Mouse (Mus musculus) neural tube, embryonic 10.5 days (tissue): ENCODE data around the gene Ptpn12.
"Not testable (repeated sequence)": the region's sequence is repeated elsewhere in the genome, so short reads cannot be mapped to it uniquely, and the experiment has no call there.

Experiments used
- DNase-seq: peaks from one replicate; pipeline ENCODE4 v3.0.0-alpha.2; 2017; ENCODE audit warnings: low spot score; ENCODE audit errors: extremely low spot score

Gene Ptpn12

DNA sequence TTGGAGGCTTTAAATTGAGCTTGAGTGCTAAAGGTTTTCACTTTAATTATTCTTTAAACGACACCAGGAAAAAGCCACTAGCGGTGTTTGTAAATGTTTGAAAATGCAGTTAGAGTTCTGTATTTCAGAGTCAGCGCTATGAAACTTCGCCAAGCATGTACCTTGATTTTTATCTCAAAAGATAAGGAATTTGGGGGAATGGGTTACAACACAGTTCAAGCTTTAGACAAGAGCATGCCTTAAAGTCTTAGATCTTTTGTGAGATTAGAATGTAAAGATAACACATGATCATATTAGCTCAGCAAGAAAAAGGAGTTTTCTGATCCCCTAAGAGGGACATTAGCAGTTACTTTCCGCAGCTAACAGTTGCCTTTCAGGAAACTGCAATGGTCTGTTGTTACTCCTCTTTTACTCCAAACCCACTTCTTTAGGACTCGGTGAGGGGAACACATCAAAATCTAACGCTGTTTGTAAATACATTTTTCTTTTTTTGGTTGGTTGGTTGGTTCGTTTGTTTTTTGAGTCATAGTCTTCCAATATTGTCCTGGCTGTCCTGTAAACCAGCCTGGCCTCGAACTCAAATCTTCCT, 103.3 kb downstream of the Ptpn12 start:
- DNase-seq: no peak

GRCm38 (mm10) chr5:20951666-20952281, 103.9 kb downstream of the Ptpn12 start:
- peak; percentile 95 for DNase-seq

DNA sequence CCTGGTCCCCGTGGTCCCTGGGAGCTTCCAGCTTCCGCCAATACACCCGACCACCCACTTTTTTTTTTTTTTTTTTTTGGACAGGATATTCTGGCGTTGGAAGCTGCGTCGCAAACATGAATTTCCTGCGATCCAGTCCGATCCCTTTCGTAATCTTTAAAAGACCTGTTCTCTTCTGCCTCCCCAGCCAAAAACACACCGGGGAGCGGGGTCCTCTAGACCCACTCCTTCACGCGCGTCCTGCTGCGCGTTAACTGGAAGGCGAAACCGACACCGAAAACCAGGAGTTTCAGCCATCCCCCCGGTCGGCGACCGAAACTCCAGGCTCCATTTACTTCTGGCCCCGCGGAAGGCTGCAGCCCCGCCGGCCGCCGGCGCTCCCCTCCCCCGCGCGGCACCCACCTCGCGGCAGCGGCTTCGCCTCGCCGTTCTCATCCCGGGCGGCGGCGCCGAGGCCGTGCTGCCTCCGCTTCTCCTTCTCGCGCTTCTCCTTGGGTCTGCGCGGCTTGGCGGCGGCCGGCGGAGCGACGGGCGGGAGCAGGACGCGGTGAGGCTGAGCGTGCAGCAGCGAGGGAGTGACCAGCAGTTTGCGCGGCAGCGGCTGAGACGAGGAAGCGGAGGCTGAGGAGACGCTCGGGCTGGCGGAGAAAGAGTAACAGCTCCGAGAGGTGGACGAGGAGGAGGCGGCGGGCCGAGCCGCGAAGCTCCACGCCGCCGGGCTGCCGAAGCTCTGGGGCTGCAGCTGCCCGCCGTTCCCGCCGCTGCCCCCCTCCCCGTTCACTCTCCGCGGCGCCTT, 104.7 kb downstream of the Ptpn12 start:
- peak; percentile 70 for DNase-seq

DNA sequence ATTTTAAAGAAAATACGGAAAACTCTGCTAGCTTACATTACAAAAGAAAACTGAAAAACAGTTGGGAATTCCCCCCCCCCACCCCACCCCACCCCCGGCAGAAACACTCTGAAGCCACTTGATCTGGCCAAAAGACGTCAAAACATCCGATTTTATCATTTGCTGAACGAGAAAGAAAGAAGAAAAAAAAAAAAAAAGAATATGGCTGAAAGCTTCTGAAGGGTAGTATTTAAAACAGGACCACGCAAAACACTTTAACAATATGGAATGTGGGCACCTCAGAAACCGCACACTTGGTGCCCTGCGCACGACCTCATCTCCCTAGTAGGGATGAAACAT, 105.2 kb downstream of the Ptpn12 start:
- DNase-seq: no peak

GRCm38 (mm10) chr5:20950093-20950492, 105.6 kb downstream of the Ptpn12 start:
- DNase-seq: no peak

GRCm38 (mm10) chr5:20946906-20947305, 108.8 kb downstream of the Ptpn12 start:
- no peak for DNase-seq

DNA sequence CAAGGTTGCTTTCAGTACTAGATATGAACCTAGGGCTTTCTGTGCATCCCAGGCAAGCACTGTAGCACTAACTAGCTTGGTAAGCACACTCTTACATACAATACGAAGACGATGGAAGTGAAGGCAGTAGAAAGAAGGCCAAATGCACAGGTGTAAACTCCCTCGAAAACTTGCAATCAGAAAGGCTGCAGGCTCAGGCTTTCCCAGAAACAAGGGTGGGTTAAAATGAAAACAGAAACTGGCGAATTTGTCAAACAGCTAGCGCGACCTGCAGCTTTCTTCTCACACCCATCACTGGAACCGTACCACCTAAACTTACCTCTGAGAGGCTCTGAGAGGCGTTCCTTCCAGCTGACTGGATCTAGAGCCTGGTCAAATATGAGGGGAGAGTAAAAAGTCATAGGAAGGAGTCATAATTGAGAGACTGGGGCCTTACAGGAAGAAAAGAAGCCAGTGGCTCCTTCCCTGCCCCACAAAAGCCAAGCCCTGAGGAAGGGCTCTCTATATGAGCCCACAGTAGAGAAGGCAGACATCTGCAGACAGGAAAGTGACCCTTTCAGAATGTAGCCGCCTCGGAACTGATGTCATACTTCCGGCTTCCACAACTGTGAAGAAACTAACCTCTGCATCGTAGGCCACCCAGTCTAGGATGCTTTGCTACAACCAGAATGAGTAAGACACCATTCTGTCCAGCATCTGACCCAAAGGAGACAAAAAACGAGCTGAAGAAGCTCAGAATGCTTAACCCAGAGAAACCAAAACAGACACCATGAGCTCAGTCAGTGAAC, 110.6 kb downstream of the Ptpn12 start:
- DNase-seq: no peak

DNA sequence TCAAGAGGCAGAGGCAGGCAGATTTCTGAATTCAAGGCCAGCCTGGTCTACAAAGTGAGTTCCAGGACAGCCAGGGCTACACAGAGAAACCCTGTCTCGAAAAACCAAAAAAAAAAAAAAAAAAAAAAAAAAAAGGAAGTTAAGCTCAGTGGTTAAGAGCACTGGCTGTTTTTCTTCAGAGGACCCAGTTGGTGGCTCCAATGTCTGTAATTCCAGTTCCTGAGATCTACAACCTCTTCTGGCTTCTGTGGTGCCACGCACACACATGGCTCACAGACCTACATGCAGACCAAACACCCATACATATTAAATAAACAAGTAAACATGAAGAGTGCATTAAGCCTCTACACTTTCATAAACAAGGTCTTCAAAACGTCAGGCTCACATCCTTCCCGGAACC, 111.9 kb downstream of the Ptpn12 start:
- DNase-seq: not testable (repeated sequence)

- no peak for DNase-seq
These were observed 113.2 kb downstream of the Ptpn12 start for GRCm38 (mm10) chr5:20942523-20942922.

GRCm38 (mm10) chr5:20941205-20941604, 114.5 kb downstream of the Ptpn12 start:
- DNase-seq: no peak

- no peak for DNase-seq
These were observed 115.0 kb downstream of the Ptpn12 start for GRCm38 (mm10) chr5:20940696-20941095.

GRCm38 (mm10) chr5:20940040-20940571, 115.6 kb downstream of the Ptpn12 start:
- DNase-seq: no peak

DNA sequence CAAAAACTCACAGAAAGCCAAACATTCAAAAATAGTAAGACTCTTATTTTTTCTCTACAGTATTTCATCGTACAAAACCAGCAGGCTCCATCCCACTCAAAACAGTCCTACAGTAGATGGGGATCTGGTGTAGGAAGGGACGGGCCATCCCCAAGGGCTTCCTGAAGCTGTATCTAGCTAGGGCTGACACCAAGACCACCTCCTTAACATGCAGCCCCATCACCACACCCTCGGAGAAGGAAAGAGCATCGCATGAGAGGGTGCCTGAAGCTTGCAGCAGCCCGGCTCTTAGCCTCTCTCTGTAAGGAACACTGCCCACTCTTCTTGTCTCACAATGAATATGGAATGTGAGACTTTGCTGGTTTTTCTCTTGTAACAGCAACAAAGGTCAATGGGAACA, 117.2 kb downstream of the Ptpn12 start:
- no peak for DNase-seq
